Mouse (Mus musculus) forebrain, embryonic 16.5 days (tissue): Measurements from ENCODE around the gene Mrps14. TPM values are rescaled to one million over a fixed set of nuclear protein-coding genes. Genes with fewer than 3 reads are reported as not detected.

Experiments
- ATAC-seq: fragments of 200-750 bp; cut with Nextera tagmentation; 2 replicates; pipeline ENCODE4 v1.8.0; 2017; ENCODE audit warnings: mild to moderate bottlenecking, moderate library complexity
- H3K27ac ChIP-seq: fragments of 300-500 bp; sonication (generic); 2 replicates; pipeline ENCODE4 v1.5.1; 2014; ENCODE audit warnings: low read length, control low read depth
- H3K27me3 ChIP-seq: fragments of 300-500 bp; sonication (generic); replicated peaks from 2 replicates; pipeline ENCODE4 v1.6.1; 2014; ENCODE audit warnings: low read length; ENCODE audit not compliant: control insufficient read depth, insufficient read depth
- H3K36me3 ChIP-seq: fragments of 300-500 bp; sonication (generic); 2 replicates; pipeline ENCODE4 v1.6.1; 2014; ENCODE audit not compliant: control insufficient read depth, insufficient read depth
- H3K4me1 ChIP-seq: fragments of 300-500 bp; sonication (generic); replicated peaks from 2 replicates; pipeline ENCODE4 v1.6.1; 2014; ENCODE audit warnings: low read length; ENCODE audit not compliant: control insufficient read depth, insufficient read depth
- H3K4me2 ChIP-seq: fragments of 300-500 bp; sonication (generic); 2 replicates; pipeline ENCODE4 v1.6.1; 2014; ENCODE audit warnings: mild to moderate bottlenecking, low read length, control low read depth
- H3K4me3 ChIP-seq: fragments of 300-500 bp; sonication (generic); replicated peaks from 2 replicates; pipeline ENCODE4 v1.5.1; 2014; ENCODE audit warnings: mild to moderate bottlenecking, low read length, control low read depth
- H3K9ac ChIP-seq: fragments of 300-500 bp; sonication (generic); replicated peaks from 2 replicates; pipeline ENCODE4 v1.6.1; 2014; ENCODE audit warnings: low read depth, low read length, control low read depth
- H3K9me3 ChIP-seq: fragments of 300-500 bp; sonication (generic); 2 replicates; pipeline ENCODE4 v1.6.1; 2016; ENCODE audit warnings: low read length; ENCODE audit not compliant: control insufficient read depth
- WGBS: fragments of 180-500 bp; shearing (Covaris S2); extraction: QIAGEN DNeasy Blood & Tissue Kit; methylation state at CpG from one replicate; pipeline ENCODE4 v1.1.7; 2014; 5-methylcytosine and 5-hydroxymethylcytosine counted together
- polyA plus RNA-seq: library from polyadenylated mRNA; unstranded; fragments of >200 nt; fragmentation: Nextera tagmentation; extraction: Ambion mirVana; gene quantifications from 2 replicates; pipeline ENCODE4 v1.2.1, GENCODE M21; 2015

The Mrps14 gene
- 162 and 186 TPM in 2 replicates for polyA plus RNA-seq

GRCm38 (mm10) chr1:160194529-160195336, at the start of gene Mrps14:
Gene Mrps14, plus strand, starts transcription at chr1:160195215.
- 6% methylated on average over 31 of the region's 31 CpGs for WGBS
- peaks cover 6% of the 10 kb centered on the region; the same call in 1 of the 2 replicates for H3K36me3 ChIP-seq
- H3K9me3 ChIP-seq: no peaks in the 10 kb centered on the region
- peak within 1 kb of the TSS; percentile 96 for H3K4me2 ChIP-seq
- peak within 1 kb of the TSS; percentile 87 for H3K9ac ChIP-seq
- peak within 1 kb of the TSS; percentile 75 for H3K27ac ChIP-seq
- no peaks in the 10 kb centered on the region for H3K27me3 ChIP-seq
- H3K4me1 ChIP-seq: peaks cover 13% of the 10 kb centered on the region
- peak within 1 kb of the TSS; percentile 95 for H3K4me3 ChIP-seq
- ATAC-seq: peak; percentile 99

- no peak overlapping the region for H3K9ac ChIP-seq
- H3K36me3 ChIP-seq: no peaks in the 10 kb centered on the region
- H3K9me3 ChIP-seq: no peaks in the 10 kb centered on the region
- 70% methylated on average over 3 of the region's 3 CpGs for WGBS
- no peak for ATAC-seq
- no peak overlapping the region for H3K4me3 ChIP-seq
- H3K4me2 ChIP-seq: no peak overlapping the region
- H3K4me1 ChIP-seq: peaks cover 10% of the 10 kb centered on the region
- no peak overlapping the region for H3K27ac ChIP-seq
- H3K27me3 ChIP-seq: no peaks in the 10 kb centered on the region
These were observed 49.4 kb upstream of the Mrps14 start for GRCm38 (mm10) chr1:160145606-160146005.

GRCm38 (mm10) chr1:160147274-160147673, 47.7 kb upstream of the Mrps14 start:
- no peaks in the 10 kb centered on the region for H3K36me3 ChIP-seq
- WGBS: 90% methylated on average over 7 of the region's 7 CpGs
- H3K4me3 ChIP-seq: no peak overlapping the region
- no peak overlapping the region for H3K4me2 ChIP-seq
- H3K27ac ChIP-seq: no peak overlapping the region
- H3K9ac ChIP-seq: no peak overlapping the region
- no peaks in the 10 kb centered on the region for H3K9me3 ChIP-seq
- H3K4me1 ChIP-seq: peaks cover 10% of the 10 kb centered on the region
- no peak for ATAC-seq
- no peaks in the 10 kb centered on the region for H3K27me3 ChIP-seq

GRCm38 (mm10) chr1:160149291-160149906, 45.6 kb upstream of the Mrps14 start:
- Histone ChIP-seq H3K4me1 (peaks cover 10% of the 10 kb centered on the region), H3K4me3 (no peak overlapping the region), H3K4me2 (no peak overlapping the region), H3K27ac (no peak overlapping the region), H3K9me3 (no peaks in the 10 kb centered on the region), H3K27me3 (no peaks in the 10 kb centered on the region), H3K9ac (no peak overlapping the region), H3K36me3 (no peaks in the 10 kb centered on the region)
- peak; percentile 83 for ATAC-seq
- WGBS: 53% methylated on average over 11 of the region's 11 CpGs

- WGBS: 33% methylated on average over 3 of the region's 3 CpGs
- no peak overlapping the region for H3K4me2 ChIP-seq
- H3K27me3 ChIP-seq: no peaks in the 10 kb centered on the region
- H3K4me1 ChIP-seq: peaks cover 10% of the 10 kb centered on the region
- ATAC-seq: no peak
- H3K9ac ChIP-seq: no peak overlapping the region
- no peak overlapping the region for H3K27ac ChIP-seq
- no peak overlapping the region for H3K4me3 ChIP-seq
- no peaks in the 10 kb centered on the region for H3K9me3 ChIP-seq
- no peaks in the 10 kb centered on the region for H3K36me3 ChIP-seq
These were observed 44.3 kb upstream of the Mrps14 start for GRCm38 (mm10) chr1:160150726-160151125.

- Histone ChIP-seq H3K4me3 (no peak within 1 kb of the TSS), H3K27me3 (no peaks in the 10 kb centered on the region), H3K36me3 (no peaks in the 10 kb centered on the region), H3K4me1 (peaks cover 10% of the 10 kb centered on the region), H3K27ac (no peak within 1 kb of the TSS), H3K9me3 (no peaks in the 10 kb centered on the region), H3K9ac (no peak within 1 kb of the TSS), H3K4me2 (no peak within 1 kb of the TSS)
- no peak for ATAC-seq
- WGBS: 78% methylated on average over 8 of the region's 8 CpGs
These were observed 41.5 kb upstream of the Mrps14 start, which contains the start of gene Tnn for GRCm38 (mm10) chr1:160153480-160153879. Gene Tnn, minus strand, starts transcription at chr1:160153580.

GRCm38 (mm10) chr1:160158190-160158589, 36.8 kb upstream of the Mrps14 start:
- no peak overlapping the region for H3K4me2 ChIP-seq
- H3K27me3 ChIP-seq: no peaks in the 10 kb centered on the region
- WGBS: 35% methylated on average over 2 of the region's 2 CpGs
- H3K9me3 ChIP-seq: no peaks in the 10 kb centered on the region
- no peak overlapping the region for H3K27ac ChIP-seq
- H3K4me3 ChIP-seq: no peak overlapping the region
- no peaks in the 10 kb centered on the region for H3K36me3 ChIP-seq
- peak; percentile 58; the same call in 1 of the 2 replicates for ATAC-seq
- no peak overlapping the region for H3K9ac ChIP-seq
- no peaks in the 10 kb centered on the region for H3K4me1 ChIP-seq

GRCm38 (mm10) chr1:160166600-160166999, 28.4 kb upstream of the Mrps14 start:
- Histone ChIP-seq H3K9ac (no peak overlapping the region), H3K4me3 (no peak overlapping the region), H3K4me1 (no peaks in the 10 kb centered on the region), H3K4me2 (no peak overlapping the region), H3K9me3 (no peaks in the 10 kb centered on the region), H3K36me3 (no peaks in the 10 kb centered on the region), H3K27me3 (no peaks in the 10 kb centered on the region), H3K27ac (no peak overlapping the region)
- ATAC-seq: no peak
- whole genome bisulfite sequencing: 84% methylated on average over 3 of the region's 5 CpGs

GRCm38 (mm10) chr1:160176903-160177302, 18.1 kb upstream of the Mrps14 start:
- no peak overlapping the region for H3K4me2 ChIP-seq
- H3K4me1 ChIP-seq: no peaks in the 10 kb centered on the region
- no peak overlapping the region for H3K27ac ChIP-seq
- H3K36me3 ChIP-seq: no peaks in the 10 kb centered on the region
- no peaks in the 10 kb centered on the region for H3K9me3 ChIP-seq
- no peaks in the 10 kb centered on the region for H3K27me3 ChIP-seq
- WGBS: 67% methylated on average over 8 of the region's 8 CpGs
- no peak overlapping the region for H3K4me3 ChIP-seq
- ATAC-seq: no peak
- H3K9ac ChIP-seq: no peak overlapping the region
